Mouse (Mus musculus) urinary bladder, postnatal 36 days (tissue): ENCODE results near the gene Akap8.
A peak's percentile ranks its signal among the peaks of the same experiment; 100 is the strongest.

ENCODE experiments used
- DNase-seq, 2 experiments: peaks; one replicate each; pipeline ENCODE4 v3.0.0; 2022; ENCODE audit warnings: low spot score in 2 of 2, mixed read lengths in 1 of 2

Gene Akap8

GRCm38 (mm10) chr17:32320597-32321389 is at the start of gene Akap8:
TSS of gene Akap8 (minus strand) at chr17:32321238.
- DNase-seq: peak; percentile 96 to 98

DNA sequence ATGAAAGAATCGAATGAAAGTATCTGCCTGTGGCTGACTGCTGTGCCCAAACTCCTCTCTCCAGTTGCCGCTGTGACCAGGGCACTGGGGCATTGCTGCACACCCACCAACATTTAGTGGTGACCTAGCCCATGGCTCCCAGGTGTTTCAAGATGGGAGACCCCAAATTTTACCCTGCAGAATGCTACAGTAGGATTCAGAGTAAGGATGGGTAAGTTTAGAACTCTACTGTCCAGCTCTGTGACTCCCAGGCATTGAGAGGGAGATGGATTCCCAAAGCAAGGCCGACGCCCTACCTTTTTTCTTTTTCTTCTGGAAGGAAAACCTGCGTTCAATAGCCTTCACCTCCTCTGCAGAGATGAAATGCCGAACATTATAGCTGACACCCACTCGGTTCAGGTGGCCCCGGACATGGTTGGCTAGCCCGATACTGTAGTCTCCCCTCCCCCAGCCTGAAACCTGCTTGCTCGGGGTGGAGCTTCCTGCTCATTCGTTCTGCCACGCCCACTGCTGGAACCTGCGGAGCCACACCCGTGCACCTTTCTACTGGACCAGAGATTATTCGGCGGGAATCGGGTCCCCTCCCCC is 48.0 kb upstream of the Akap8 start:
- no peak for DNase-seq

- no peak for DNase-seq
Observed at GRCm38 (mm10) chr17:32367706-32368105, 46.7 kb upstream of the Akap8 start.

DNA sequence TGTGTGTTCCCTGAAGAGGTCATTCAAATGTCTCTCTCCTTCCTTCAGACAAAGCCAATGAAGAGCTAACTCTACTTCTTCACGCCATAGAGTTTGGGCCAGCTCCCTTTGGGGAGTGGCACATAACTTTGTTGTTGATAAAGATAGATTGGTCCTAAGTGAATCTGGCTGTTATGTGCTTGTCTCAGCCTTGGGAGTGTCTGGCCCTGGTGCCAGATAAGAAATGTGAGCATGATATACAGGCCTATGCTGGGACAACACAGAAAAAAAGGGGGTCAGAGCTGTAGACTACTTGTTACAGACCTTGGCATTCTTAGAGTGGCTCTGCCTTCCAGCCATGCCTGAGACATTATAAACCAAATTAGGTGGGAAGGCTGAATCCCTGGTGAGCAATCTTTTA is 44.3 kb upstream of the Akap8 start:
- no peak for DNase-seq

- DNase-seq: no peak
Observed at GRCm38 (mm10) chr17:32364850-32365249, 43.8 kb upstream of the Akap8 start.

DNA sequence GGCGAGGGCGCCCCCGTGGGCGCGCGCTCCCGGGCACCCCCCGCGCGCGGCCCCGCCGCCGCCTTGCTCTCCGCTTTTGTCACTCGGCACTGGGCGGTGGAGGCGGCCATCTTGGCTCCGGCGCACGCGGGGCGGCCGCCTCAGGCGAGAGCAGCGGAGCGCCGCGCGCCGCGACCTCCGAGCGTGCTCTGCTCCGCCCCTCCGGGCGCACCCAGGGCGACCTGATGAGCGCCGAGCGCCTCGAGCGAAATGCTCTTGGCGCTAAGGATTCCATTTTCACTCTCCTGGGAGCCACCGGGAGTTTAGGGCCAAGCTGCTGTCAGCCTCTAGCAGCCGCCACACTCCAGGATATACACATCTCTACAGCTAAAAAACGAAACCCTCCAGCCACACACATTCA is 43.3 kb upstream of the Akap8 start:
- DNase-seq: peak; percentile 79 to 86

DNA sequence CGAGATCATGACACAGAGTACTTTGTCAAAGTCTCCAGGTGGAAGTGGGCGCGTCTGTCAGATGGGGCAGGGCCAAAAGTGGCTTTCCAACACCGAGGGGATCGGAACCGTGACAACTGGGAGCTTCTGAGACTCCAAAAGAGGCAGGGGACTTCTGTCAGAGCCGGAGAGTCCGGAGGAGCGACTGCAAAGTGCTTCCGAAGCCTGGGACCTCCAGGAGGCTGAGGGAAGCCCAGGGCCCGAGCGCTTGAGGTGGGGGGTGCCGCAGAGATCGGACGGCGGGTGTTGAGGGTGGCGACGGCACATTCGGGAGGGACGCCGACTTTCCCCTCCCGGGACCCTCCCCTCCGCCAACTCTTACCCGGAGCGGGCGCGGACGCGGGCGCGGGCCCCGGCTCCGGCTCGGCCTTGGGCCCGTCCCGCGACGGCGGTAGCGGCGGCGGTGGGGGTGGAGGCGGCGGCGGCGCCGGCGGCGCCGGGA is 42.8 kb upstream of the Akap8 start:
- DNase-seq: no peak

DNA sequence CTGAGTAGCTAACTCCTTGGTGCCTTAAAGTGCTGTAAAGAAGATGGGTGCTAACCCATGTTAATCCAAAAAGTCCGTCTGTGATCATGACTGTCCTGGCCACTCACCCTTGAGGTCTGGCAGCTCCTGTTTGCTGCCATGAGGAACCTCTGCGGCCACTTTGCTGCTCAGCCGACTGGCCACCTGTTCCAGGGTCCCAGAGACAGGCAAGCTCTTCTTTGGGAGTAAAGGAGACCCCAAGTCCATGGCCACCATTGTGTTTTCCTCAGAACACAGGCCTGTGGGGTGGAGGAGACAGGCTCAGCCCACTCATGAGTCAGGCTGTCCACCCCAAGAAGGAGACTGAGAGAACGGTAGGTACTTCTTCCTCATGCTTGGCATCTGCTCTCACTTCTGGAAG is 41.6 kb upstream of the Akap8 start:
- no peak for DNase-seq

DNA sequence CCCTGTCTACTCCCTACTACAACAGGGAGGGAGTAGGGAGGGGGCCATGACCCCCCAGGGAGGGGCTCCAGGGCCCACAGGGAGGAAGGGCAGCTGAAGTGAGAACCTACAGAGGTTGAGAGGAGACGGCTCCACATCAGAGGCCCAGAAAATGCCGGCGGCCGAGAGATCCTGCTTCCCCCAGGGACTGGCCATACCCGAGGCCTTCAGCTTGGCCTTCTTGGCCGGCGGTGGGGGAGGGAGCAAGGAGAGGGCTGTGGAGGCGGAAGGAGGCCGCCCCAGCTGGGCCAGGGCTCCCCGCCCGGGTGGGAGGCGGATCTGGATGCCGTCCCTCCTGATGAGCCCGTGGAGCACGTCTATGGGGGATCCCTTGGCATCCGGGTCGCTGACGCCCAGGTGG is 38.9 kb upstream of the Akap8 start:
- no peak for DNase-seq

DNA sequence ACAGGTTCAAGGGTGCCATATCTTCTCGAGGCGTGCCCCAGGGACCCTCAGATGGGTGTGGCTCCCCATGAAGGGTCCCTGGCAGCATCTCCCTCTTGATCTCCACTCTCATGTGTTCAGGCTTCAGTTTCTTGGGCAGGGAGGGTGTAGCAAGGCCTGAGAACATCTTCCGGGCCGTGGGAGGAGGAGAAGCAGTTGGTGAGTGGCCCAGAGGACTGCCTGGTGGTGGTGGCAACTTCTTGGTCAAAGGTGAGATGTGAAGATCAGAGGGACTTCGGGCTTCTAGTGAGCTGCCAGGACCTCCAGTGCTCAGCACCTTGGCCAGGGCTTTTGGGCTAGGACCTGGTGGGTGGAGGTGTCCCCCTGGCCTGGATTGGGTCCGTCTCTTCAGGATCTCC is 37.9 kb upstream of the Akap8 start:
- no peak for DNase-seq

- DNase-seq: no peak
Observed at GRCm38 (mm10) chr17:32358192-32358942, 37.3 kb upstream of the Akap8 start.

- no peak for DNase-seq
Observed at GRCm38 (mm10) chr17:32356766-32357760, 36.0 kb upstream of the Akap8 start.

DNA sequence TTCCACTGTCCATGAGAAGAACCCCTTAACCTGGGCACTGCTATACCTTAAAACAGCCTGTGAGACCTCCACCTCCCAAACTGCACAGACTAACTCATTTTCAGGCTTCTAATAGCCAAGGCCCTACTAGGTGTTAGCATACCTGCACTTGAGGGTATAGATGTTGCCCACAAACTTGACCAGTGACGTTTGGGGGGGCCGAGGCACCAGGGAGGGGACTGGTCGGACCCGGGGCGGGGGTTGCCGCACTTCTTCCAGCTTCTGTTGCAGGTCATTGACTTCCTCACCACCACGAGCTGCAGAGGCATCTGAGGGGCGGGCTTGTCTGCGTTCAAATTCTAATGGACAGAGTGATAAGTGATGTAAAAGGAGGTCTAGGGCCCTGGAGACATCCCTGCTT is 35.2 kb upstream of the Akap8 start:
- DNase-seq: no peak

DNA sequence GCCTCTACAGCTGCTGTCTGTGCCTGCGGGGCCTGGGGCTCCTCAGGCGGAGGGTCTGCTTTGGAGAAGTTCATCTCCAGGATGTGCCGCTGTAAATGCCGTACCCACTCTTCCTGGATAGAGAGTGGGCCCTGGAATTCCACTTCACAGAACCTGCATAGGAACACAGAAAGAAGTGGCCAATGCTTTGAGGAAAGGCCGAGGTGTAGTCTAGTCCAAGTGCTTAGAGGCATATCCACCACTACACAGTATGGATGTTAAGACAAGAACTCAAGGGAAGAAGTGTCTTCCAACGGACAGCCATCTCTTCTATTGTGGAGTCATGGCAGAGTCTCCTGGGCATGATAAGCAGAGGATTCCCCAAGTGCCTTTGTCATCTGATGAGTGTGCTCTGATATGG is 34.0 kb upstream of the Akap8 start:
- no peak for DNase-seq

- no peak for DNase-seq
Observed at GRCm38 (mm10) chr17:32354211-32354610, 33.2 kb upstream of the Akap8 start.

DNA sequence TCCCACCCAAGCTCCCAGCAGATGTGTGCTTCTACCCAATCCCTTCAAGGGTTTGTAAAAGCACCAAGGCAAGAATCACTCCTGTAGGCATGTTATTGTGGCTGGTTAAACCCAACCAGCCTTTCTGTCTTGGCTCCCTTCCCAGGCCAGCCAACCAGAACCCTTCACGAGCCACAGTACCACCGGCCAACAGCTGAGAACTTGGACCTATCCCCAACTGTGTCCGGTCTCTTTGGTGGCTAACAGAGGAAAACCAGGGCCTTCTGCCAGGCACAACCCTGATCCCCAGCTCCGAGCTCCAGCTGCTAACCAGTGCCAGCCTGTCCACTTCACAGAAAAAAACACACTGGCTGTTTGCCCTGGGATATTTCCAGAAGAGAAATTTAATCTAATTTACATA is 32.7 kb upstream of the Akap8 start:
- peak in 1 of 2 experiments; percentile 57 for DNase-seq

- DNase-seq: no peak
Observed at GRCm38 (mm10) chr17:32351726-32352125, 30.7 kb upstream of the Akap8 start.

GRCm38 (mm10) chr17:32351269-32351668 is 30.2 kb upstream of the Akap8 start:
- DNase-seq: no peak

- peak; percentile 95 to 96 for DNase-seq
Observed at GRCm38 (mm10) chr17:32350382-32350983, 29.4 kb upstream of the Akap8 start, which contains the start of gene Akap8l. TSS of gene Akap8l (minus strand) at chr17:32350607.

- DNase-seq: no peak
Observed at GRCm38 (mm10) chr17:32349851-32350381, 28.9 kb upstream of the Akap8 start.
